Mouse (Mus musculus): Measurements from ENCODE around the gene Bckdhb.
"Not testable (repeated sequence)": the region's sequence is repeated elsewhere in the genome, so short reads cannot be mapped to it uniquely, and the experiment has no call there.

Gene Bckdhb

GRCm38 (mm10) chr9:84045632-84046031 lies 120.7 kb downstream of the Bckdhb start:
- no peak for DNase-seq (ENCODE audit: low spot score in 2 of 2)

GRCm38 (mm10) chr9:84046334-84046733 lies 121.4 kb downstream of the Bckdhb start:
- no peak for DNase-seq (ENCODE audit: low spot score in 2 of 2)

- no peak for DNase-seq (ENCODE audit: low spot score in 2 of 2)
These were observed 122.0 kb downstream of the Bckdhb start for GRCm38 (mm10) chr9:84046961-84047360.

- DNase-seq (ENCODE audit: low spot score in 2 of 2), result no peak
These were observed 122.5 kb downstream of the Bckdhb start for GRCm38 (mm10) chr9:84047436-84047835.

- no peak for DNase-seq (ENCODE audit: low spot score in 2 of 2)
These were observed 124.2 kb downstream of the Bckdhb start for GRCm38 (mm10) chr9:84049142-84049541.

- no peak for DNase-seq (ENCODE audit: low spot score in 2 of 2)
These were observed 126.1 kb downstream of the Bckdhb start for GRCm38 (mm10) chr9:84050867-84051635.

GRCm38 (mm10) chr9:84055125-84055807 lies 130.3 kb downstream of the Bckdhb start:
- DNase-seq (ENCODE audit: low spot score in 2 of 2), result no peak

GRCm38 (mm10) chr9:84060781-84061180 lies 135.8 kb downstream of the Bckdhb start:
- DNase-seq (ENCODE audit: low spot score in 2 of 2), result not testable (repeated sequence)

GRCm38 (mm10) chr9:84063617-84064016 lies 138.7 kb downstream of the Bckdhb start:
- no peak for DNase-seq (ENCODE audit: low spot score in 2 of 2)

GRCm38 (mm10) chr9:84064113-84064512 lies 139.2 kb downstream of the Bckdhb start:
- no peak for DNase-seq (ENCODE audit: low spot score in 2 of 2)

- DNase-seq (ENCODE audit: low spot score in 2 of 2), result no peak
These were observed 145.3 kb downstream of the Bckdhb start for GRCm38 (mm10) chr9:84070247-84070646.

GRCm38 (mm10) chr9:84070740-84071139 lies 145.8 kb downstream of the Bckdhb start:
- DNase-seq (ENCODE audit: low spot score in 2 of 2), result no peak

GRCm38 (mm10) chr9:84072534-84072933 lies 147.6 kb downstream of the Bckdhb start:
- no peak for DNase-seq (ENCODE audit: low spot score in 2 of 2)

- DNase-seq (ENCODE audit: low spot score in 2 of 2), result no peak
These were observed 148.3 kb downstream of the Bckdhb start for GRCm38 (mm10) chr9:84073237-84073636.

GRCm38 (mm10) chr9:84083551-84083950 lies 158.6 kb downstream of the Bckdhb start:
- no peak for DNase-seq (ENCODE audit: low spot score in 2 of 2)

- DNase-seq (ENCODE audit: low spot score in 2 of 2), result no peak
These were observed 159.7 kb downstream of the Bckdhb start for GRCm38 (mm10) chr9:84084686-84085085.

GRCm38 (mm10) chr9:84090316-84091063 lies 165.5 kb downstream of the Bckdhb start:
- DNase-seq (ENCODE audit: low spot score in 2 of 2), result no peak

GRCm38 (mm10) chr9:84092994-84093393 lies 168.0 kb downstream of the Bckdhb start:
- no peak for DNase-seq (ENCODE audit: low spot score in 2 of 2)

GRCm38 (mm10) chr9:84094111-84094510 lies 169.2 kb downstream of the Bckdhb start:
- DNase-seq (ENCODE audit: low spot score in 2 of 2), result no peak

GRCm38 (mm10) chr9:84096484-84097015 lies 171.6 kb downstream of the Bckdhb start:
- no peak for DNase-seq (ENCODE audit: low spot score in 2 of 2)

GRCm38 (mm10) chr9:84103344-84103743 lies 178.4 kb downstream of the Bckdhb start:
- DNase-seq (ENCODE audit: low spot score in 2 of 2), result no peak

GRCm38 (mm10) chr9:84106438-84106837 lies 181.5 kb downstream of the Bckdhb start:
- no peak for DNase-seq (ENCODE audit: low spot score in 2 of 2)
